Mouse (Mus musculus) right cerebral cortex, adult 18-20 months (tissue): ENCODE measurements at regions not wholly inside any gene's neighbourhood (a gene's known extent, or its start where the extent isn't known, plus 50 kb on each side); places are given as distances from the start of the nearest gene placed in this dataset.

Source experiments
- DNase-seq: peaks from one replicate; pipeline ENCODE4 v3.0.0; 2022; ENCODE audit warnings: mixed read lengths

DNA sequence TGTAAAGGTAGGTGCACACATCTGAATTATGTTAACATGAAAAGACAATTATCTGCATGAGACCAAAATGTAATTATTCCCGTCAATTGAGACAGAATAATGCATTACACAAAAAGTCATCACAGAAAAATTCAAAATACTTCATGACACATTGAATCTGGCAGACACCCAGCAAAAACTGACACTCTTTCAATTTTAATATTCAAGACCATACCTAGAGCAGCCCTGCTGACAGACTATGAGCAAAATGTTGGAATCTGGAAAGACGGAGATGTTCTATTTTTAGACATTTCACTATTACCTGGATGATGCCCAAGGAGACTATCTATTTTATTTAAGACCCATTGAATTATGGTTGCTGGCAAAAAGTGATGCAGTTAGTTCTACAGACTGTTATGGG is 1190.4 kb downstream of the Sorcs3 start:
- no peak for DNase-seq

DNA sequence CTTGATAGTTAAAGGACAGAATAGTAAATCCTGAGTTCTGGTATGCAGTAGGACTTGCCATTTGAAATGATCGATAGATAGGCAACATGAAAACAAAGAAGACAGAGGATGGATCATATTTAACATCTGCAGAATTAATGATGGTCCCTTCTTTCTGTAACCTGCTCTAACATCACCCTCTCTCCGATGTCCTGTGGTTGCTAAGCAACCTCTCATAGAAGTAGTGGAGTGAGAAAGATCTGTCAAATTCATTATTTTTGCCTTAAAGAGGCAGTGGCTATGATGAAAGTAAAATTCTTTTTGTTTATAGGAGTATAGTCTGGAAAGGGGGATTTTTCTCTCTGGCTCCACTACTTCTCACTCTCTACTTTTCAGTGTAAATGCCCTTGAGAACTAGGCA is 1209.5 kb downstream of the Sorcs3 start:
- DNase-seq: no peak

DNA sequence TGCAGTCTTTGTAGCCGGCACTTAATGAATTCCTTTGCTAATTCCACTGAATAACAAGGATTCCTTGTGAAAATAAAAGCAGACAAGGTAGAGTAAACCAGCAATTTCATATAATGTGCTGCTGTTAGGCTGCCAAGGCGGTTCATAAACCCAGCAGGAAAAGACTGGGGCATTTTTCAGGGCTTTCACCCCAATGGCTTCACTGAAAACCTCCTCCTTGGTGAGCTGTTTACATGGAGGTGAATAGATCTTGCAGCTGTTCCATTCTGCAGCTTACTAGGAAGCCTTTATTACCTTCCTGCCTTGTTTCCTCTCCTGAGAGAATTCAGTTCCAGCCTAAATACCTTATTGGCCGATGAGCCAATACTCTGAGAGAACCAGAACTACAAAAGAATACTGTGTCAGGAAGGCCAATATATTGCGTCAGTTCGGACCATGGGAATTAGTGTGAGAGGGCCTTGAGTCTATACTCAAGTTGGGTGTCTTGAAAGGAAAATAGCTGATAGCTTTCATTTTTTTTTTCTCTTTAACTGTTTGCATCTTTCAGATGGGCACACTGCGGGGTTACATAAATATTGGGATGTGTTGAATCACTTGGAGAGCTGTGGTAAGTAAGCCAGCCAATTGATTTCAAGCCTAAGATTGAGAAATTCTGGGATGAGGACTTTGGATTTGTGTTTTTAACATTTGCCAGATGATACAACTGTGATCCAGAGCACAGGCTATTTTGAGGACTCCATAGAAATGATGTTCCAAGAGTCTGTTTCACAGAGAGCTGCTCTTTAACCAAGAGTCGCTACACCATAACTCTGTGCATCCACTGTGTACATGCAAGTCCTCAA is 1217.5 kb downstream of the Sorcs3 start:
- no peak for DNase-seq
